Mouse (Mus musculus) kidney, postnatal 0 days (tissue): Measurements from ENCODE around the gene Tceanc2. TPM values are rescaled to one million over a fixed set of nuclear protein-coding genes. Genes with fewer than 3 reads are reported as not detected.

Source experiments
- ATAC-seq: fragments of 200-750 bp; cut with Nextera tagmentation; replicated peaks from 2 replicates; pipeline ENCODE4 v1.8.0; 2017; ENCODE audit warnings: low read depth, moderate number of reproducible peaks, moderate TSS enrichment, moderate library complexity; ENCODE audit not compliant: low FRiP score
- DNase-seq: peaks from one replicate; pipeline ENCODE4 v3.0.0-alpha.2; 2016; ENCODE audit warnings: low spot score
- H3K27ac ChIP-seq: fragments of 300-500 bp; sonication (generic); 2 replicates; pipeline ENCODE4 v1.5.1; 2014; ENCODE audit warnings: mild to moderate bottlenecking
- H3K27me3 ChIP-seq: fragments of 300-500 bp; sonication (generic); 2 replicates; pipeline ENCODE4 v1.6.1; 2014; ENCODE audit warnings: low read length, mixed read lengths; ENCODE audit not compliant: insufficient read depth
- H3K36me3 ChIP-seq: fragments of 300-500 bp; sonication (generic); 2 replicates; pipeline ENCODE4 v1.6.1; 2014; ENCODE audit warnings: low read length, mixed read lengths; ENCODE audit not compliant: insufficient read depth
- H3K4me1 ChIP-seq: fragments of 300-500 bp; sonication (generic); replicated peaks from 2 replicates; pipeline ENCODE4 v1.6.1; 2014; ENCODE audit warnings: antibody characterized with exemption, low read length, mixed read lengths; ENCODE audit not compliant: insufficient read depth
- H3K4me2 ChIP-seq: fragments of 300-500 bp; sonication (generic); 2 replicates; pipeline ENCODE4 v1.6.1; 2014; ENCODE audit warnings: mild to moderate bottlenecking, low read length, moderate library complexity, mixed read lengths
- H3K4me3 ChIP-seq: fragments of 300-500 bp; sonication (generic); replicated peaks from 2 replicates; pipeline ENCODE4 v1.5.1; 2014; ENCODE audit warnings: low read depth, low read length
- H3K9ac ChIP-seq: fragments of 300-500 bp; sonication (generic); 2 replicates; pipeline ENCODE4 v1.6.1; 2014; ENCODE audit warnings: low read depth, low read length
- H3K9me3 ChIP-seq: fragments of 300-500 bp; sonication (generic); replicated peaks from 2 replicates; pipeline ENCODE4 v1.6.1; 2016; ENCODE audit warnings: low read length, inconsistent platforms, mixed read lengths
- CTCF ChIP-seq: IDR thresholded peaks from 2 replicates; pipeline ENCODE4 v1.5.1; 2016; ENCODE audit warnings: antibody characterized with exemption, low read depth, mild to moderate bottlenecking, moderate library complexity
- WGBS: fragments of 180-500 bp; shearing (Covaris S2); extraction: QIAGEN DNeasy Blood & Tissue Kit; methylation state at CpG from one replicate; pipeline ENCODE4 v1.1.7; 2014; 5-methylcytosine and 5-hydroxymethylcytosine counted together
- polyA plus RNA-seq: library from polyadenylated mRNA; unstranded; fragments of >200 nt; fragmentation: Nextera tagmentation; extraction: Ambion mirVana; gene quantifications from 2 replicates; pipeline ENCODE4 v1.2.1, GENCODE M21; 2015

Tceanc2 gene
- polyA plus RNA-seq, 1 experiment from 2014 or later, result 37.4 TPM

DNA sequence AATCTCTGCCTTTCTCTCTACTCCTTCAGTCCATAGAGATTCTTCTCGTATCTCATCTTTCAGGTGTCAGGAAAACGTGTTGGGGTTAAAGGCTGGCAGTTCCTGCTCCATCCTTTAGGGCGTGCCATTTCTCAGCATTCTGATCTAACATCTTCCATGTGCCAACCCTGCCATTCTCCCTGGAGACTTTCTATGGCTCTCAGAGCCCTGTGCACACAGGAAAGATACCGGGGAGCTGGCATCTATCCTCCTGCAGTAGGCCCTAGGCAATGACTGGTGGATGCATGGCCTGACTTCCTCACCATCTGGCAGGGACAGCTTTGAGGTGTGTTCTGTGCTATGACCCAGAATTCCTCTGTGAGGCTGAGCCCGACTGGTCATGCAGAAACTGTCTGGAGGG is 53.8 kb downstream of the Tceanc2 start:
- Histone ChIP-seq H3K9ac (no peak overlapping the region), H3K4me2 (no peak overlapping the region), H3K27me3 (no peaks in the 10 kb centered on the region; the same call in 1 of the 2 replicates), H3K9me3 (no peaks in the 10 kb centered on the region), H3K4me3 (no peak overlapping the region), H3K27ac (no peak overlapping the region), H3K36me3 (no peaks in the 10 kb centered on the region), H3K4me1 (no peaks in the 10 kb centered on the region; the same call in 1 of the 2 replicates)
- ATAC-seq (no peak), DNase-seq (no peak)
- TF ChIP-seq CTCF, result peak; percentile 48
- WGBS, result 35% methylated on average over 5 of the region's 5 CpGs

DNA sequence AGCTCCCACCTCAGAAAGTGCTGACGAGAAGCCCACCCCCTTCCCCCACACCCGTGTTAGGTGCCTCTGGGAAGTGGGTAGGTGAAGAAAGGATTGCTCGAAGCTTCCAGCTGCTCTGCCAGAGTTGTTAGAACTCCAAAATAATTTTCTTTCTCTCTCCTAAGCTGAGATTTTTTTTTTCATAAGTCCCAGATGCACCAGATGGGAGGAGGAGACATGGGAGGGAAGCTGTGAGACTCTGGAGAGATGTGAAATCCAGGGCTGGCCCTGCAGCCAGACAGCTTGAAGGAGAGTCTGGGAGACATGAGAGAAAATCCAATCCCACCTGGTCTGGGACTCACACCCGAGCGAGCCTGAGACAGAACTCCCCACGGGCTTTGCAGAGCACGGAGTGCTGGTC is 54.5 kb downstream of the Tceanc2 start:
- no peaks in the 10 kb centered on the region; the same call in 1 of the 2 replicates for H3K4me1 ChIP-seq
- H3K27ac ChIP-seq, result no peak overlapping the region
- no peaks in the 10 kb centered on the region for H3K9me3 ChIP-seq
- no peak overlapping the region for H3K9ac ChIP-seq
- H3K27me3 ChIP-seq, result no peaks in the 10 kb centered on the region; the same call in 1 of the 2 replicates
- WGBS, result 45% methylated on average over 7 of the region's 7 CpGs
- TF ChIP-seq CTCF, result no peak
- no peaks in the 10 kb centered on the region for H3K36me3 ChIP-seq
- no peak overlapping the region for H3K4me2 ChIP-seq
- ATAC-seq (no peak), DNase-seq (no peak)
- no peak overlapping the region for H3K4me3 ChIP-seq

DNA sequence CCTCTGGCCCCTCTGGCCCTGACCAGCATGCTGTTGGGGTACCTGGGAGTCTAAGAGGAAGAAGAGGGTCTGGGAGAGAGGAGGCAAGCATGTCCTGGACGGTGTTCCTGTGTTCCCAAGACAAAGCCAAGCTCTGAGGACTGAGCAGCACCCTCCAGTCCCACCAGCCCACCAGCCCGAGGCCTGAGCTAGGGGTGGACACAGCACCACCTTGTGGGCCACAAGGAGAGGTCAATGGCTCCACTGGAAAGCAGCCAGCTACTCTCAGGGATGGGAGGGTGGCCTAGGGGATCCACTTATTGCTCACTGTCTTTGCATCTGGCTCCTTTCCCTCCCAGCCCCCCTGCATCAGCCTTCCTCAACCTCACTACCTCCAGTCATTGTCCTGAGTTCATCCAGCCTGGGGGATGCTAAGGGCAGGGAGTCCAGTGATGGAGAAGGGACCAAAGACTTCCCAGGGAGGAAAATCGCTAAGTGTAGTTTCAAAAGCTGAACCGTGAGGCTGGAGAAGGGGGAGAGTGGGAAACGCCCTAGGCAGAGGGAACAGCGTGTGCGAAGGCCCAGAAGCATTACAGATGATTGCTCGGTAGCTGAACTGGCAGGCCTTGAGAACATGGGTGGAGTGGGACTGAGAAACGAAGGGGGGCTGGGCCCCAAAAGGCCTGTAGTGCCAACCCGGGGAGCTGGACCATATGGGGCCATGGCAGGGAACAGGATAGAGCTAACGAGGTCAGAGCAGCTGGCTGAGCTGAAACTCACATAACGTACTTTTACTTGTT is 57.6 kb downstream of the Tceanc2 start:
- H3K27ac ChIP-seq, result no peak overlapping the region
- ATAC-seq (peak; percentile 41; the same call in 1 of the 2 replicates), DNase-seq (peak; percentile 76)
- no peaks in the 10 kb centered on the region for H3K9me3 ChIP-seq
- TF ChIP-seq CTCF, result peak; percentile 80
- no peaks in the 10 kb centered on the region; the same call in 1 of the 2 replicates for H3K27me3 ChIP-seq
- no peaks in the 10 kb centered on the region for H3K36me3 ChIP-seq
- 60% methylated on average over 12 of the region's 12 CpGs for WGBS
- H3K4me1 ChIP-seq, result no peaks in the 10 kb centered on the region; the same call in 1 of the 2 replicates
- H3K4me3 ChIP-seq, result no peak overlapping the region
- no peak overlapping the region for H3K4me2 ChIP-seq
- H3K9ac ChIP-seq, result 0 out of 2 replicates have a peak overlapping the region, but pooled peaks have one; percentile 13

DNA sequence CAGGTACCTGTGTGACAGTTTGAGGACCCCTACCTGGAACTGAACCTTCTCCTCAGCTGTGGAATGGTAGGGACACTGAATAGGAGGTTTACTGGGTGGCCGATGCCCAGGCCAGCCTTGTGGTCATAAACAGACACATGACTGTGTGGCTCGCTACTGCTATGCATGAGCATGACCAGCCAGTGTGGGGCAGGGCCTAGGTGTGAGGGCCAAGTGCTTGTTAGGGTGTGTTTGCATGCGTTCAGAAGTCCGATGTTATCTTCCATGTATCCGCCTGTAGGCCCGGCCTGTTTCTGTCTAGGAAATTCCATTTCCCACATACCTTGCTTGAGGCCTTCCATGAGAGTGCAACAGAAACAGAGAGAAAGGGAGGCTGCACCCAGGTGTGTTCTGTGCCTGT is 58.2 kb downstream of the Tceanc2 start:
- Histone ChIP-seq H3K9me3 (no peaks in the 10 kb centered on the region), H3K27ac (no peak overlapping the region), H3K4me1 (no peaks in the 10 kb centered on the region), H3K36me3 (no peaks in the 10 kb centered on the region), H3K27me3 (no peaks in the 10 kb centered on the region; the same call in 1 of the 2 replicates), H3K4me3 (no peak overlapping the region), H3K4me2 (no peak overlapping the region), H3K9ac (no peak overlapping the region)
- no peak for DNase-seq
- 0 out of 2 replicates have a peak, but pooled peaks have one; percentile 31 for ATAC-seq
- 88% methylated on average over 6 of the region's 6 CpGs for WGBS
- TF ChIP-seq CTCF, result no peak

DNA sequence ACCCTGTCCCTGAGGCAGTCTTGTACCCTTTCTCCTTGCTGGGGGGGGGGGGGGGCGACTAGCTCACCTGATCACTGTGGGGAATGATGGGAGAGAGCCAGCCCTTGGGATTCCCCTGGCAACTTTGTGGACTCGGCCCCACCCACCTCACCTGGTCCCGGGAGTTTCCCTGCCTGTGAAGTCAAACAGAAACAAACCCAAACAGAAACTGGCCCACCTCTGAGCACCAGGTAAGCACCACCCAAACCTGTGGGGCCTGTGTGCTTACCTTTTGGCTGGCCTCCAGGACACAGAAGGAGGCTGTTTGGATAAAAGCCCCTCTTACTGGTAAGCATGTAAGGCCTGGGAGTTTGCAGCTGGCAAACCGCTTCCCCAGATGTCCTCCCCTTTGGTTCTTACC is 59.9 kb downstream of the Tceanc2 start:
- no peaks in the 10 kb centered on the region for H3K27me3 ChIP-seq
- no peak for TF ChIP-seq CTCF
- ATAC-seq (no peak), DNase-seq (no peak)
- H3K9me3 ChIP-seq, result no peaks in the 10 kb centered on the region
- H3K9ac ChIP-seq, result no peak overlapping the region
- no peaks in the 10 kb centered on the region for H3K36me3 ChIP-seq
- no peaks in the 10 kb centered on the region for H3K4me1 ChIP-seq
- H3K27ac ChIP-seq, result no peak overlapping the region
- no peak overlapping the region for H3K4me3 ChIP-seq
- no peak overlapping the region for H3K4me2 ChIP-seq
- WGBS, result 72% methylated on average over 3 of the region's 4 CpGs

DNA sequence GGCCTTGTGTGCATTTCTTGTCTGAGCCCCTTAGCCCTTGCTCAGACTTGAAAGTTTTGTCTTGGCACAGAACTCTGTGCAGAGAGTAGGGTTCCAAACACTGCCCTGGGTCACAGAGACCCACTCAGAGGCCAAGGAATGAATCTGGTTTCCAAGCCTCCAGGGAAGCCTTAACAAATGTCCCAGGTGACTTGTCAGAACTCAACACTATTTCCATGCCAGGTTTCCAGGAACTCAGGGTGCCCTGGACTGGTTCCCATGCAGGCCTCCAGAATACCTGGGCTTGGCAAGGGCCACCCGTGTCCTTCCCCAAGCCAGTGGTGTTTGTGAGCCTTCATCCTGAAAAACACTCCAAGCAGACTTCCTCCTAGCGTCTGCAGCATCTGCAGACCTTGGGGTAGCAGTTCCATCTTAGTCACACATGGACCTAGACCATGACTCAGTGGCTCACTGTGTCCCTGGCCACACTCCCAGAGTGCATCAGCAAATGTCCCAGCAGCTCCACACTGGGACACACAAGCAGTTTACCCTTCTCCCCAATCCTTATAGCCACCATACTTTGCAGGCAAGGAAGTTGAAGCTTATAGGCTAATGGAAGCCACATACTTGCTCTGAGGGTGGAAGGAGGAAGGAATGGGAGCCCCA is 61.1 kb downstream of the Tceanc2 start:
- 78% methylated on average over 2 of the region's 2 CpGs for WGBS

More for the DNA sequence above, 61.1 kb downstream of the Tceanc2 start:
- DNase-seq, result no peak
- Histone ChIP-seq H3K4me1 (no peaks in the 10 kb centered on the region), H3K27me3 (no peaks in the 10 kb centered on the region), H3K4me2 (no peak overlapping the region), H3K4me3 (no peak overlapping the region), H3K9me3 (no peaks in the 10 kb centered on the region), H3K27ac (no peak overlapping the region), H3K9ac (no peak overlapping the region), H3K36me3 (no peaks in the 10 kb centered on the region)
- ATAC-seq, result no peak
- no peak for TF ChIP-seq CTCF
